Mouse (Mus musculus): Measurements from ENCODE around the gene Dck. TPM values are rescaled to one million over a fixed set of nuclear protein-coding genes. Genes with fewer than 3 reads are reported as not detected.

The Dck gene
- total and polyA plus RNA-seq, 3 experiments: 13.6 to 21.4 TPM; not detected in 1

- TF ChIP-seq ZMIZ1 (IDR thresholded peaks at IDR 0.05; ENCODE audit: low read depth, low read length) (no peak), MAX (IDR thresholded peaks at IDR 0.05; ENCODE audit: low read length) (no peak), KAT2A (conservative IDR thresholded peaks at IDR 0.05; ENCODE audit: low read depth, low read length) (no peak)
Measured at GRCm38 (mm10) chr5:88790675-88791074, 25.9 kb downstream of the Dck start (continued).

DNA sequence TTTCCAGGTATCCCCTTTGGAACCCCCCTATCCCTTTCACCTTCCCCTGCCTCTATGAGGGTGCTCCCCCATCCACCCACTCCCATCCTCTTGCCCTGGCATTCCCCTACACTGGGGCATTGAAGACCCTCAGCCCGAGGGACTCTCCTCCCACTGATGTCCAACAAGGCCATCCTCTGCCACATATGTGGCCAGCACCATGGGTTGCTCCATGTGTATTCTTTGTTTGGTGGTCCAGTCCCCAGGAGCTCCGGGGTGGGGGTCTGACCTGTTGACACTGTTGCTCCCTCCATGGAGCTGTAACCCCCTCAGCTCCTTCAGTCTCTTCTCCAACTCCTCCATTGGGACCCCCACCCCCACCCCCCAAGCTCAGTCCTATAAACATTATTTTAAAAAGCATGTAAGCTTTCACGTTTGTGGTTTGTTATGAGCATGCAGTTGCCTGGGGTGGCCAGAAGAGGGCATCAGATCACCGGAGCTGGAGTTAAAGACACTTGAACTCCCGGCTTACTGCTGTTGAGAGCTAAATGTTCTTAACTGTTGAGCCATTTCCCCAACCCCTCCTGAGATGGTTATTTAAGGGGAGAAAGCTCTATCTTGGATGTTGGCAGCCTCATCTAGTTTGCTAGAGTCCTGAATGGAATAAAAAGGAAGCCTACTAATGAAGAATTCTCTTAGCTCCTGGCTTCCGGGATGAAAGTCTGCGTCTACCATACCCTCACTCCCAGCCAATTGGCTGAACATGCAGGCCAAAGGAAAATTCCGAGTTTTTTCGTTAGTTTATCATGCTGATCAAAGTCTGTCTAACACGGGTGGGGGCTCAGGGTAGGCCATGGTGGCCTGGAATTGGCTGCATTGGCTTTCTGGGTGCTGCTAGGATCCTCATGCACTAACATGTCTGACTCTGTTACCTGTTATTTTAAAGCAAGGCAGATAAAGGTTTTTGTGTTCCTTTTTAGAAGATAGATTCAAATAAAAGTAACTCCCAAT, 26.8 kb downstream of the Dck start:
- Histone ChIP-seq H3K36me3 (ENCODE audit: control insufficient read depth in 1 of 2, insufficient read depth in 2 of 2, low read length in 2 of 2) (no peaks in the 10 kb centered on the region), H3K4me3 (ENCODE audit: control insufficient read depth in 1 of 2, insufficient read depth in 1 of 2, low read depth in 2 of 2, low read length in 2 of 2) (no peak overlapping the region), H3K27me3 (ENCODE audit: control insufficient read depth in 1 of 2, insufficient read depth in 2 of 2, low read length in 2 of 2) (peaks cover 0 to 3% of the 10 kb centered on the region in 2 experiments; a peak in 2 of 4 replicates), H3K9ac (ENCODE audit: control insufficient read depth, low read depth, low read length, poor library complexity, severe bottlenecking) (no peak overlapping the region), H3K4me1 (ENCODE audit: control insufficient read depth in 1 of 2, insufficient read depth in 2 of 2, low read length in 2 of 2) (no peaks in the 10 kb centered on the region), H3K79me2 (ENCODE audit: control insufficient read depth, insufficient read depth, low read length, poor library complexity) (no peaks in the 10 kb centered on the region), H3K9me3 (replicated peaks; ENCODE audit: insufficient read depth, low read length) (no peaks in the 10 kb centered on the region), H3K27ac (ENCODE audit: control insufficient read depth, low read depth, low read length) (no peak overlapping the region)
- TF ChIP-seq SMC3 (IDR thresholded peaks at IDR 0.05; ENCODE audit: low read depth, low read length): peak; percentile 80
- TF ChIP-seq MAX (IDR thresholded peaks at IDR 0.05; ENCODE audit: low read length): no peak
- TF ChIP-seq MYC (IDR thresholded peaks at IDR 0.05; ENCODE audit: low read depth, low read length): no peak
- no peak for TF ChIP-seq ELF1 (IDR thresholded peaks at IDR 0.05; ENCODE audit: low read depth, low read length)
- peak; percentile 78 to 90 (median 81) for TF ChIP-seq CTCF (IDR thresholded peaks at IDR 0.05 in 2 of 3, conservative IDR thresholded peaks at IDR 0.05 in 1 of 3; ENCODE audit: control insufficient read depth in 1 of 3, insufficient read depth in 1 of 3, low read depth in 2 of 3, low read length in 3 of 3, poor library complexity in 1 of 3, severe bottlenecking in 1 of 3)
- no peak for TF ChIP-seq TBP (IDR thresholded peaks at IDR 0.05; ENCODE audit: low read depth, low read length)
- no peak for TF ChIP-seq TCF12 (IDR thresholded peaks at IDR 0.05; ENCODE audit: low read depth, low read length)
- peak; percentile 85 for TF ChIP-seq RAD21 (IDR thresholded peaks at IDR 0.05; ENCODE audit: low read depth, low read length)
- peak; percentile 73 for TF ChIP-seq ZC3H11A (IDR thresholded peaks at IDR 0.05; ENCODE audit: low read depth, low read length)
- no peak for TF ChIP-seq ZKSCAN1 (IDR thresholded peaks at IDR 0.05; ENCODE audit: low read depth, low read length)
- TF ChIP-seq POLR2AphosphoS5 (IDR thresholded peaks at IDR 0.05; ENCODE audit: borderline replicate concordance, low read depth, low read length): no peak
- no peak for TF ChIP-seq POLR2A (IDR thresholded peaks at IDR 0.05; ENCODE audit: control insufficient read depth in 1 of 2, insufficient read depth in 1 of 2, low read depth in 1 of 2, low read length in 2 of 2, poor library complexity in 1 of 2)
- DNase-seq (ENCODE audit: low read depth, low spot score): peak; percentile 79

DNA sequence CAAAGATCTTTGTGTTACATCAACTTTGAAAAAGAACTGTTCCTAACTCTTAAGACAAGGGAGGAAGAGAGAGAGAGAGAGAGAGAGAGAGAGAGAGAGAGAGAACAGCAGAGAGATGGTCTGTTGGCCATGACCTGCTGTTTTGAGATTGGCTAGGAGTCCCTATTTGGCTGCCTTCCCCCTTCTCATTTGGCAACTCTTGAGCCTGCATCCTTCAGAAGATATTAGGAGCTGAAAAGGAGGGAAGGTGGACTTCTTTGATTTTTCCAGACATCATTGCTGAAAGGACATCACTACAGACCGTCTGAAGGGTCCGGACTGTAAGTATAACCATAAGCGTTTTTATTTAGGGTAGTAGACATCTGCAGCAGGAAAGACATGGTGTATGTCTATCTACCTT, 28.9 kb downstream of the Dck start:
- no peaks in the 10 kb centered on the region for H3K79me2 ChIP-seq (ENCODE audit: control insufficient read depth, insufficient read depth, low read length, poor library complexity)
- H3K9me3 ChIP-seq (replicated peaks; ENCODE audit: insufficient read depth, low read length): no peaks in the 10 kb centered on the region
- DNase-seq (ENCODE audit: low read depth, low spot score): no peak
- no peak overlapping the region for H3K9ac ChIP-seq (ENCODE audit: control insufficient read depth, low read depth, low read length, poor library complexity, severe bottlenecking)
- no peak overlapping the region for H3K4me3 ChIP-seq (ENCODE audit: control insufficient read depth in 1 of 2, insufficient read depth in 1 of 2, low read depth in 2 of 2, low read length in 2 of 2)
- no peak for TF ChIP-seq HCFC1 (IDR thresholded peaks at IDR 0.05; ENCODE audit: low read depth, low read length)
- no peak for TF ChIP-seq ZKSCAN1 (IDR thresholded peaks at IDR 0.05; ENCODE audit: low read depth, low read length)
- no peak for TF ChIP-seq CHD2 (IDR thresholded peaks at IDR 0.05; ENCODE audit: low read length)
- TF ChIP-seq USF2 (IDR thresholded peaks at IDR 0.05; ENCODE audit: borderline replicate concordance in 1 of 2, insufficient read depth in 1 of 2, low read depth in 1 of 2, low read length in 2 of 2): no peak
- no peak for TF ChIP-seq SMC3 (IDR thresholded peaks at IDR 0.05; ENCODE audit: low read depth, low read length)
- no peak for TF ChIP-seq MAFK (IDR thresholded peaks at IDR 0.05; ENCODE audit: borderline replicate concordance, low read depth, low read length)
- no peak for TF ChIP-seq MXI1 (IDR thresholded peaks at IDR 0.05; ENCODE audit: low read depth, low read length)
- no peak for TF ChIP-seq MEF2A (IDR thresholded peaks at IDR 0.05; ENCODE audit: extremely low read depth, insufficient replicate concordance, low read depth, low read length, poor library complexity, severe bottlenecking)
- TF ChIP-seq CHD1 (IDR thresholded peaks at IDR 0.05; ENCODE audit: low read depth, low read length): no peak
- TF ChIP-seq ZMIZ1 (IDR thresholded peaks at IDR 0.05; ENCODE audit: low read depth, low read length): no peak
- no peak for TF ChIP-seq POLR2AphosphoS2 (IDR thresholded peaks at IDR 0.05; ENCODE audit: low read length)
- TF ChIP-seq BHLHE40 (IDR thresholded peaks at IDR 0.05; ENCODE audit: borderline replicate concordance, low read depth, low read length): no peak
- H3K36me3 ChIP-seq (ENCODE audit: control insufficient read depth in 1 of 2, insufficient read depth in 2 of 2, low read length in 2 of 2): no peaks in the 10 kb centered on the region
- peaks cover 0 to 3% of the 10 kb centered on the region in 2 experiments; a peak in 3 of 4 replicates for H3K27me3 ChIP-seq (ENCODE audit: control insufficient read depth in 1 of 2, insufficient read depth in 2 of 2, low read length in 2 of 2)
- no peaks in the 10 kb centered on the region for H3K4me1 ChIP-seq (ENCODE audit: control insufficient read depth in 1 of 2, insufficient read depth in 2 of 2, low read length in 2 of 2)
- H3K27ac ChIP-seq (ENCODE audit: control insufficient read depth, low read depth, low read length): no peak overlapping the region

Data from MEL (cell line).